Mouse (Mus musculus): Measurements from ENCODE around the gene Olfr1358. TPM values are rescaled to one million over a fixed set of nuclear protein-coding genes. Genes with fewer than 3 reads are reported as not detected.
"Not testable (repeated sequence)": the region's sequence is repeated elsewhere in the genome, so short reads cannot be mapped to it uniquely, and the experiment has no call there.

Olfr1358 gene
- polyA plus RNA-seq, 1 experiment from 2014 or later, result not detected

- Histone ChIP-seq H3K27ac (no peak overlapping the region), H3K4me3 (peak overlapping the region; percentile 23)
- 10% methylated on average over 26 of the region's 26 CpGs for whole genome bisulfite sequencing
Observed at GRCm38 (mm10) chr10:78487431-78488086, 29.7 kb upstream of the Olfr1358 start.

GRCm38 (mm10) chr10:78502986-78503733, 14.1 kb upstream of the Olfr1358 start:
- H3K4me1 ChIP-seq, result no peaks in the 10 kb centered on the region
- no peak overlapping the region for H3K4me3 ChIP-seq
- no peaks in the 10 kb centered on the region for H3K9me3 ChIP-seq
- no peak overlapping the region for H3K4me2 ChIP-seq (replicated peaks)
- ATAC-seq (ENCODE audit: insufficient number of reproducible peaks, insufficient read depth, low FRiP score, low TSS enrichment), result no peak
- no peaks in the 10 kb centered on the region for H3K36me3 ChIP-seq
- no peaks in the 10 kb centered on the region for H3K27me3 ChIP-seq
- 80% methylated on average over 6 of the region's 6 CpGs for WGBS
- H3K9ac ChIP-seq, result no peak overlapping the region
- H3K27ac ChIP-seq, result no peak overlapping the region

More at GRCm38 (mm10) chr10:78487431-78488086, 29.7 kb upstream of the Olfr1358 start:
- H3K27me3 ChIP-seq, result peaks cover 13% of the 10 kb centered on the region
- peak; percentile 68; the same call in 1 of the 2 replicates for ATAC-seq (ENCODE audit: insufficient number of reproducible peaks, insufficient read depth, low FRiP score, low TSS enrichment)
- H3K4me1 ChIP-seq, result no peaks in the 10 kb centered on the region
- no peaks in the 10 kb centered on the region for H3K9me3 ChIP-seq
- peak overlapping the region; percentile 42 for H3K9ac ChIP-seq
- peak overlapping the region; percentile 51 for H3K4me2 ChIP-seq (replicated peaks)
- no peaks in the 10 kb centered on the region for H3K36me3 ChIP-seq

GRCm38 (mm10) chr10:78519792-78520191, 2.6 kb downstream of the Olfr1358 start:
- H3K27ac ChIP-seq, result no peak overlapping the region
- no peak overlapping the region for H3K4me3 ChIP-seq
- no peaks in the 10 kb centered on the region for H3K36me3 ChIP-seq
- no peaks in the 10 kb centered on the region for H3K9me3 ChIP-seq
- WGBS, result 90% methylated on average over 9 of the region's 9 CpGs
- H3K27me3 ChIP-seq, result no peaks in the 10 kb centered on the region
- no peaks in the 10 kb centered on the region for H3K4me1 ChIP-seq
- H3K4me2 ChIP-seq (replicated peaks), result no peak overlapping the region
- no peak for ATAC-seq (ENCODE audit: insufficient number of reproducible peaks, insufficient read depth, low FRiP score, low TSS enrichment)
- no peak overlapping the region for H3K9ac ChIP-seq

GRCm38 (mm10) chr10:78520260-78521005, 3.2 kb downstream of the Olfr1358 start:
- H3K36me3 ChIP-seq, result no peaks in the 10 kb centered on the region
- no peak overlapping the region for H3K9ac ChIP-seq
- no peak overlapping the region for H3K4me2 ChIP-seq (replicated peaks)
- H3K4me3 ChIP-seq, result no peak overlapping the region
- ATAC-seq (ENCODE audit: insufficient number of reproducible peaks, insufficient read depth, low FRiP score, low TSS enrichment), result no peak
- H3K27ac ChIP-seq, result no peak overlapping the region
- H3K9me3 ChIP-seq, result no peaks in the 10 kb centered on the region
- no peaks in the 10 kb centered on the region for H3K27me3 ChIP-seq
- H3K4me1 ChIP-seq, result no peaks in the 10 kb centered on the region
- WGBS, result 48% methylated on average over 17 of the region's 17 CpGs

GRCm38 (mm10) chr10:78525071-78525470, 7.8 kb downstream of the Olfr1358 start:
- not testable (repeated sequence) for H3K4me2 ChIP-seq (replicated peaks); H3K4me3 ChIP-seq; H3K9ac ChIP-seq; H3K9me3 ChIP-seq; ATAC-seq (ENCODE audit: insufficient number of reproducible peaks, insufficient read depth, low FRiP score, low TSS enrichment); H3K27me3 ChIP-seq; H3K4me1 ChIP-seq; H3K27ac ChIP-seq; H3K36me3 ChIP-seq
- WGBS, result 52% methylated on average over 3 of the region's 3 CpGs

GRCm38 (mm10) chr10:78525511-78525910, 8.3 kb downstream of the Olfr1358 start:
- Histone ChIP-seq H3K27me3 (no peaks in the 10 kb centered on the region), H3K4me3 (no peak overlapping the region), H3K4me2 (replicated peaks) (no peak overlapping the region), H3K9ac (no peak overlapping the region), H3K36me3 (no peaks in the 10 kb centered on the region), H3K27ac (no peak overlapping the region), H3K9me3 (no peaks in the 10 kb centered on the region), H3K4me1 (no peaks in the 10 kb centered on the region)
- WGBS, result 61% methylated on average over 4 of the region's 4 CpGs
- no peak for ATAC-seq (ENCODE audit: insufficient number of reproducible peaks, insufficient read depth, low FRiP score, low TSS enrichment)

GRCm38 (mm10) chr10:78540943-78541342, 23.7 kb downstream of the Olfr1358 start:
- WGBS, result 70% methylated on average over 2 of the region's 2 CpGs
- Histone ChIP-seq H3K36me3 (no peaks in the 10 kb centered on the region), H3K27ac (no peak overlapping the region), H3K4me1 (no peaks in the 10 kb centered on the region), H3K9me3 (no peaks in the 10 kb centered on the region), H3K9ac (no peak overlapping the region), H3K4me3 (no peak overlapping the region), H3K27me3 (0 out of 2 replicates have a peak, but pooled peaks cover 3% of the 10 kb centered on the region), H3K4me2 (replicated peaks) (no peak overlapping the region)
- no peak for ATAC-seq (ENCODE audit: insufficient number of reproducible peaks, insufficient read depth, low FRiP score, low TSS enrichment)

GRCm38 (mm10) chr10:78565070-78565469, 47.8 kb downstream of the Olfr1358 start:
- Histone ChIP-seq H3K27ac (no peak overlapping the region), H3K4me3 (no peak overlapping the region), H3K4me2 (replicated peaks) (no peak overlapping the region), H3K4me1 (no peaks in the 10 kb centered on the region), H3K9ac (no peak overlapping the region), H3K9me3 (no peaks in the 10 kb centered on the region), H3K27me3 (no peaks in the 10 kb centered on the region), H3K36me3 (no peaks in the 10 kb centered on the region)
- 84% methylated on average over 1 of the region's 1 CpGs for WGBS
- ATAC-seq (ENCODE audit: insufficient number of reproducible peaks, insufficient read depth, low FRiP score, low TSS enrichment), result no peak

GRCm38 (mm10) chr10:78569191-78569590, 52.0 kb downstream of the Olfr1358 start:
- Histone ChIP-seq H3K9me3 (no peaks in the 10 kb centered on the region), H3K4me2 (replicated peaks) (no peak overlapping the region), H3K27me3 (no peaks in the 10 kb centered on the region), H3K9ac (no peak overlapping the region), H3K27ac (no peak overlapping the region), H3K36me3 (no peaks in the 10 kb centered on the region), H3K4me3 (no peak overlapping the region), H3K4me1 (no peaks in the 10 kb centered on the region)
- 79% methylated on average over 3 of the region's 3 CpGs for WGBS
- no peak for ATAC-seq (ENCODE audit: insufficient number of reproducible peaks, insufficient read depth, low FRiP score, low TSS enrichment)

GRCm38 (mm10) chr10:78569686-78570085, 52.5 kb downstream of the Olfr1358 start:
- 35% methylated on average over 3 of the region's 3 CpGs for WGBS
- no peak for ATAC-seq (ENCODE audit: insufficient number of reproducible peaks, insufficient read depth, low FRiP score, low TSS enrichment)
- H3K9ac ChIP-seq, result no peak overlapping the region

More at GRCm38 (mm10) chr10:78569686-78570085, 52.5 kb downstream of the Olfr1358 start:
- H3K4me2 ChIP-seq (replicated peaks), result no peak overlapping the region
- no peak overlapping the region for H3K27ac ChIP-seq
- H3K4me1 ChIP-seq, result no peaks in the 10 kb centered on the region
- no peaks in the 10 kb centered on the region for H3K27me3 ChIP-seq
- H3K36me3 ChIP-seq, result no peaks in the 10 kb centered on the region
- no peaks in the 10 kb centered on the region for H3K9me3 ChIP-seq
- H3K4me3 ChIP-seq, result no peak overlapping the region
